Mouse (Mus musculus) kidney, postnatal 0 days (tissue): ENCODE measurements around the gene Tmem181a. TPM values are rescaled to one million over a fixed set of nuclear protein-coding genes. Genes with fewer than 3 reads are reported as not detected.
"Not testable (repeated sequence)": the region's sequence is repeated elsewhere in the genome, so short reads cannot be mapped to it uniquely, and the experiment has no call there.

ENCODE experiments used
- ATAC-seq: fragments of 200-750 bp; cut with Nextera tagmentation; replicated peaks from 2 replicates; pipeline ENCODE4 v1.8.0; 2017; ENCODE audit warnings: low read depth, moderate number of reproducible peaks, moderate TSS enrichment, moderate library complexity; ENCODE audit not compliant: low FRiP score
- DNase-seq: peaks from one replicate; pipeline ENCODE4 v3.0.0-alpha.2; 2016; ENCODE audit warnings: low spot score
- H3K27ac ChIP-seq: fragments of 300-500 bp; sonication (generic); 2 replicates; pipeline ENCODE4 v1.5.1; 2014; ENCODE audit warnings: mild to moderate bottlenecking
- H3K27me3 ChIP-seq: fragments of 300-500 bp; sonication (generic); 2 replicates; pipeline ENCODE4 v1.6.1; 2014; ENCODE audit warnings: low read length, mixed read lengths; ENCODE audit not compliant: insufficient read depth
- H3K36me3 ChIP-seq: fragments of 300-500 bp; sonication (generic); 2 replicates; pipeline ENCODE4 v1.6.1; 2014; ENCODE audit warnings: low read length, mixed read lengths; ENCODE audit not compliant: insufficient read depth
- H3K4me1 ChIP-seq: fragments of 300-500 bp; sonication (generic); replicated peaks from 2 replicates; pipeline ENCODE4 v1.6.1; 2014; ENCODE audit warnings: antibody characterized with exemption, low read length, mixed read lengths; ENCODE audit not compliant: insufficient read depth
- H3K4me2 ChIP-seq: fragments of 300-500 bp; sonication (generic); 2 replicates; pipeline ENCODE4 v1.6.1; 2014; ENCODE audit warnings: mild to moderate bottlenecking, low read length, moderate library complexity, mixed read lengths
- H3K4me3 ChIP-seq: fragments of 300-500 bp; sonication (generic); replicated peaks from 2 replicates; pipeline ENCODE4 v1.5.1; 2014; ENCODE audit warnings: low read depth, low read length
- H3K9ac ChIP-seq: fragments of 300-500 bp; sonication (generic); 2 replicates; pipeline ENCODE4 v1.6.1; 2014; ENCODE audit warnings: low read depth, low read length
- H3K9me3 ChIP-seq: fragments of 300-500 bp; sonication (generic); replicated peaks from 2 replicates; pipeline ENCODE4 v1.6.1; 2016; ENCODE audit warnings: low read length, inconsistent platforms, mixed read lengths
- WGBS: fragments of 180-500 bp; shearing (Covaris S2); extraction: QIAGEN DNeasy Blood & Tissue Kit; methylation state at CpG from one replicate; pipeline ENCODE4 v1.1.7; 2014; 5-methylcytosine and 5-hydroxymethylcytosine counted together
- polyA plus RNA-seq: library from polyadenylated mRNA; unstranded; fragments of >200 nt; fragmentation: Nextera tagmentation; extraction: Ambion mirVana; gene quantifications from 2 replicates; pipeline ENCODE4 v1.2.1, GENCODE M21; 2015

Tmem181a gene
- polyA plus RNA-seq, 1 experiment from 2014 or later, result 10.0 TPM

GRCm38 (mm10) chr17:6300190-6300863 is 43.7 kb downstream of the Tmem181a start:
- not testable (repeated sequence) for H3K36me3 ChIP-seq, H3K27ac ChIP-seq, H3K4me3 ChIP-seq, H3K9ac ChIP-seq, H3K27me3 ChIP-seq, H3K9me3 ChIP-seq, DNase-seq, H3K4me2 ChIP-seq, H3K4me1 ChIP-seq
- ATAC-seq, result peak; percentile 70
- 59% methylated on average over 6 of the region's 12 CpGs for WGBS

GRCm38 (mm10) chr17:6304891-6305290 is 48.2 kb downstream of the Tmem181a start:
- not testable (repeated sequence) for ATAC-seq, DNase-seq, H3K9ac ChIP-seq, H3K36me3 ChIP-seq, H3K4me3 ChIP-seq, H3K4me1 ChIP-seq, H3K27ac ChIP-seq, H3K27me3 ChIP-seq, H3K4me2 ChIP-seq, H3K9me3 ChIP-seq
- WGBS, result 89% methylated on average over 5 of the region's 6 CpGs

- not testable (repeated sequence) for H3K36me3 ChIP-seq, H3K4me2 ChIP-seq, ATAC-seq, H3K9ac ChIP-seq, DNase-seq, H3K27me3 ChIP-seq, H3K4me3 ChIP-seq, H3K27ac ChIP-seq, H3K9me3 ChIP-seq, H3K4me1 ChIP-seq
- WGBS, result 90% methylated on average over 12 of the region's 12 CpGs
These were observed 49.1 kb downstream of the Tmem181a start for GRCm38 (mm10) chr17:6305656-6306270.

- H3K27me3 ChIP-seq, DNase-seq, H3K4me2 ChIP-seq: not testable (repeated sequence)
These were observed 49.8 kb downstream of the Tmem181a start for GRCm38 (mm10) chr17:6306503-6306902.

GRCm38 (mm10) chr17:6311716-6312115 is 55.1 kb downstream of the Tmem181a start:
- not testable (repeated sequence) for H3K36me3 ChIP-seq, DNase-seq, H3K27ac ChIP-seq, ATAC-seq, H3K4me2 ChIP-seq, H3K9ac ChIP-seq, H3K4me3 ChIP-seq, H3K9me3 ChIP-seq, H3K27me3 ChIP-seq, H3K4me1 ChIP-seq
- 93% methylated on average over 6 of the region's 7 CpGs for WGBS

More at GRCm38 (mm10) chr17:6306503-6306902, 49.8 kb downstream of the Tmem181a start:
- not testable (repeated sequence) for ATAC-seq, H3K4me1 ChIP-seq, H3K9me3 ChIP-seq, H3K36me3 ChIP-seq, H3K9ac ChIP-seq, H3K27ac ChIP-seq, H3K4me3 ChIP-seq
- 92% methylated on average over 9 of the region's 13 CpGs for WGBS

GRCm38 (mm10) chr17:6312755-6313154 is 56.1 kb downstream of the Tmem181a start:
- not testable (repeated sequence) for ATAC-seq
- 82% methylated on average over 3 of the region's 3 CpGs for WGBS

GRCm38 (mm10) chr17:6314493-6314892 is 57.8 kb downstream of the Tmem181a start:
- H3K9ac ChIP-seq, ATAC-seq, DNase-seq, H3K9me3 ChIP-seq, H3K4me1 ChIP-seq, H3K4me2 ChIP-seq, H3K4me3 ChIP-seq, H3K36me3 ChIP-seq, H3K27ac ChIP-seq, H3K27me3 ChIP-seq: not testable (repeated sequence)
- 68% methylated on average over 2 of the region's 3 CpGs for WGBS

More at GRCm38 (mm10) chr17:6312755-6313154, 56.1 kb downstream of the Tmem181a start:
- H3K9ac ChIP-seq, H3K9me3 ChIP-seq, H3K27ac ChIP-seq, H3K4me1 ChIP-seq, H3K36me3 ChIP-seq, H3K27me3 ChIP-seq, H3K4me2 ChIP-seq, DNase-seq, H3K4me3 ChIP-seq: not testable (repeated sequence)

GRCm38 (mm10) chr17:6315706-6316105 is 59.0 kb downstream of the Tmem181a start:
- not testable (repeated sequence) for H3K27me3 ChIP-seq, ATAC-seq, DNase-seq, H3K4me1 ChIP-seq, H3K4me3 ChIP-seq, H3K27ac ChIP-seq, H3K9me3 ChIP-seq, H3K36me3 ChIP-seq, H3K9ac ChIP-seq, H3K4me2 ChIP-seq
- whole genome bisulfite sequencing, result 21% methylated on average over 2 of the region's 4 CpGs

- Histone ChIP-seq H3K4me3 (peak overlapping the region; percentile 28; the same call in 1 of the 2 replicates), H3K4me2 (peak overlapping the region; percentile 53)
- H3K9me3 ChIP-seq, H3K27ac ChIP-seq, H3K27me3 ChIP-seq, H3K9ac ChIP-seq, H3K36me3 ChIP-seq, H3K4me1 ChIP-seq: not testable (repeated sequence)
- ATAC-seq, result peak; percentile 41; the same call in 1 of the 2 replicates
- WGBS, result 2% methylated on average over 38 of the region's 38 CpGs
- DNase-seq, result peak; percentile 7
These were observed 59.9 kb downstream of the Tmem181a start for GRCm38 (mm10) chr17:6316379-6317126.
